Mouse (Mus musculus): ENCODE results near the gene Tmem274. TPM values are rescaled to one million over a fixed set of nuclear protein-coding genes. Genes with fewer than 3 reads are reported as not detected.
"Not testable (repeated sequence)": the region's sequence is repeated elsewhere in the genome, so short reads cannot be mapped to it uniquely, and the experiment has no call there.

Tmem274 gene
- polyA plus RNA-seq (2012; rRNA removed): not detected in 2 replicates

DNA sequence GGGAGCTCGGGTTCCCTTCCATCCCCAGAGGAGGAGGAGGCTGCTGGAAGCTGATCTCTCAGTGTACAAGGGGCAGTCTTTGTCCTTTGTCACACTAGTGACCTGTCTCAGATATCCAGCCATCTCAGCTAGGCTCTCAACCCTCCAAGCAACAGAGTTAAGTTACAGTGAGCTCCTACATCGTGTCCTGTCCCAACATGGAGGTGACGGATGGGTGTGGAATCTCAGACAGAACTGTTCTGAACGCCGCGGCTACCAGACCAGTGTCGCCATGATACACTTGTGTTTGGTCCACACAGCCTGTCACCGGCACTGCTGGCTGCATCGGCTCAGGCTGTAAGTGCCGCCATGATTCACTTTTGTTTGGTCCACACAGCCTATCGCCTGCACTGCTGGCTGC, at the start of gene Tmem274:
Gene Tmem274 (plus strand): TSS at position 301 of the 400 bp plus-strand sequence.
- no peak for DNase-seq (ENCODE audit: extremely low spot score in 1 of 2, low spot score in 1 of 2)

DNA sequence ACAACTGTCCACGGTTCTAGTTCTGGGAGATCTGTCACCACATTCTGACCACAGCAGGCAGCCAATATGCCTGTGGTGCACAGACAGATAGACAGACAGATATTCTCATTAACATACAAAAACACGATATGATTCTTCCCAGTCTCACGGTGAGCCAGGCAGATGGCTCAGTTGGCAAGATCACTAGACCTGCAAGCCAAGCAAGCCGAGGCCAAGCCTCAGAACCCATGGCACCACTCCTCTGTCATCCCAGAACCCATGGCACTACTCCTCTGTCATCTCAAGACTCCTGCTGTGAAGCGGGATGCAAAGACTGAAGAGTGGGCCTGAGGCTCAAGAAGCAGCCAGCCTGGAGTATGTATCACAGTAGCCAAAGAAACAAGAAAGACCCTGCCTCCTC, 47.6 kb upstream of the Tmem274 start:
- DNase-seq (ENCODE audit: extremely low spot score in 1 of 2, low spot score in 1 of 2): no peak

GRCm38 (mm10) chr4:149431887-149432286, 45.3 kb upstream of the Tmem274 start:
- DNase-seq (ENCODE audit: extremely low spot score in 1 of 2, low spot score in 1 of 2): not testable (repeated sequence)

DNA sequence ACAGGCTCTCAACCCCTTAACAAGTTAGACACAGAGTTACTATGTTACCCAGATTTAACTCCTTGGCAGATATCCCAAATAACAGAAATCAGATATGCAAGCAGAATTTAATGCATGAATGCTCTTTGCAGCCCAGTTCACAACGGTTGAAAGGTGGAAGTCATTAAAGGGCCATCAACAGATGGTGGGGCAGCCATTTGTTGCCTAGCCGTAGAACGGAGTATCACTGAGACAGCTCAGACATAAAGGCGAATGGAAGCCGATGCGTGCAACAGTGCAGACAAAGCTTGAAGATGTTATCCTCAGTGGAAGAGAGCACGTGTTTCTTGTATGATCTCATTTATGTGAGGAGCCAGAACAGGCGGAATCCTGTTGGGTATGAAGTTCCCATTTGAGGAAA, 36.6 kb upstream of the Tmem274 start:
- DNase-seq (ENCODE audit: extremely low spot score in 1 of 2, low spot score in 1 of 2): no peak

DNA sequence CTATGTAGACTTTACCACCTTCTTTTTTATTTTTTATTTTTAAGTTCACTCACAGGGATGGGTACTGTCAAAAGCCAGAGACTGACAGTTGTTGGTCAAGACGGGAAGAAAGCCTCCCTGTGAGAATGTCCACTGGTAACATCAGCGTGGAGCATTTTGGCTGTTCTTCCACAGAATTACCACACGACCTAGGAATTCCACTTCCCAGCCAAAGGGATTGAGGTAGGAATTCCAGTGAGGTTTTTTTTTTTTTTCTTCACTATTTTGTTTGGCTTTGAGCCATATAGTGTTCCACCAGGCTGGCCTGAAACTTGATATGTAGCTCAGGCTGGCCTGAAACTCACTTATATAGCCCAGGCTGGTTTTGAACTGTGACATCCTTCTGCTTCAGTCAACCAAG, 34.7 kb upstream of the Tmem274 start:
- no peak for DNase-seq (ENCODE audit: extremely low spot score in 1 of 2, low spot score in 1 of 2)

- DNase-seq (ENCODE audit: extremely low spot score in 1 of 2, low spot score in 1 of 2): no peak
Observed at GRCm38 (mm10) chr4:149444465-149444864, 32.7 kb upstream of the Tmem274 start.

DNA sequence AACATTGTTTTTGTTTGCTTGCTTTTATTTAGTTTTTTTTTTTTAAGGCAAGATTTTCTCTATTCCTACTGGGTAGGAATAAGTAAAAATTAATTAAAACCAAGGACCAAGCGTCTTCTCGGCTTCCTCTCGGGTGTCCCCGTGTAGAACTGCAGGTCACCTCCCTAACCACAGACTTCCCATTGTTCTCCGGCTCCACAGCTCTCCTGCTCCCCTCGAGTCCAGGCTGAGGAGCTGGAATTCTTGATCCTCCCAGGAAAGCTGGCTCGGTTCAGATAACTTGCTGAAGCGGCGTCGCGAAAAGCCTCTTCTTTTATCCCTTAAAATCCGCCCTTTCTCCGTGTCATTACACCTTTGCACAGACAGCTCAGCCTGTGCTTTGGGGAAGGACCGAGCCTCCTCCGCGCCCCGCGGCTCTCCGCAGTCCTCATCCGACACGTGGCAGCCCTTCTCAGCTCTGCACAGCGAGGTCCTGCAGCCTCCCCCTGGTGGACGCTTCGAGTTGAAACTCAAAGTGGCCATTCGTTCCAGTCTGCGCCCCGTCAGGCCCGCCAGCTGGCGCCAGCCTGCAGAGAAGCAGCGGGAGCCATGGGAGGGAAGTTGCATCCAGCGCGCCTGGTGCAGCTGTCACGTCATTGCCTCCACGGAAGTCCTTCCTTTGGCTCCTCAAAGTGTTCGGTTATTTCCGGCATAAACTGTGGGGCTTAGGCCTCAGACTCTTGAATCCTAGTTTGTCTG, 32.0 kb upstream of the Tmem274 start:
- DNase-seq (ENCODE audit: extremely low spot score in 1 of 2, low spot score in 1 of 2): peak; percentile 81 to 87

DNA sequence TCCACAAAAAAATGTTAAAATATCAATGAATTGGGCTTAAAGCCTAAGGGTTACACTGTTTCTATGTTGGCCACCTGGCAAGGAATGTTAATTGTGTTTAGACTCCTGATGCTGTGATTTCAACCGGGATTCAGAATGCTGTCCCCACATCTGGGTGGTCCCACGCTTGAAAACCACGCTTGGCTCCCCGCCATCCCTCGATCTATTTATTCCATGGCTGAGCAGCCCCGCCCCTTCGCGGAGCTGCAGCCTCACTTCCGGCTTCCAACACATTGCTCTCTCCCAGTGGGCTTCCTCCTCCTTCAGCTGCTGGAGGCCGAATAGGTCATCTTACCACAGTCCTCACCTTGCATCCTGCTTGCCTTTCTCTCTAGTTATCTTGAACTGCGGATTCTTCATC, 31.3 kb upstream of the Tmem274 start:
- no peak for DNase-seq (ENCODE audit: extremely low spot score in 1 of 2, low spot score in 1 of 2)

DNA sequence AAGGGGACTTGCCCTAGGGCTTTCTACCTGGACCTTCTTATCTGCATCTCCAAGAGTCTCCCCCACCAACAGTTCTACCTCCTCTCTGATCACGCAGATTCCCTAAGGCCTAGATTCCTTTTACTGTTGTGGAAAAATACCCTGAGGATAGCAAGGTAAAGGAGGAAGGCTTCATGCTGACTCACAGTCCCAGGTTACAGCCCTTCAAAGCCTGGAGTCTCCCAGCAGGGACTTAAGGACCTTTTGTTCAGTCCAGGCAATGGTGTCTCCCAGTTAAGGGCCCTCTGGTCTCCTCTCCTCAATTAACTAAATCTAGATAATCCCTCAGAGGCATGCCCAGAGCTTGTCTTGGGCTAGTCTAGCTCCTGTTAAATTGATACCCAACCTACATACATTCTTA, 30.9 kb upstream of the Tmem274 start:
- DNase-seq (ENCODE audit: extremely low spot score in 1 of 2, low spot score in 1 of 2): no peak

- DNase-seq (ENCODE audit: extremely low spot score in 1 of 2, low spot score in 1 of 2): no peak
Observed at GRCm38 (mm10) chr4:149450636-149451035, 26.5 kb upstream of the Tmem274 start.

DNA sequence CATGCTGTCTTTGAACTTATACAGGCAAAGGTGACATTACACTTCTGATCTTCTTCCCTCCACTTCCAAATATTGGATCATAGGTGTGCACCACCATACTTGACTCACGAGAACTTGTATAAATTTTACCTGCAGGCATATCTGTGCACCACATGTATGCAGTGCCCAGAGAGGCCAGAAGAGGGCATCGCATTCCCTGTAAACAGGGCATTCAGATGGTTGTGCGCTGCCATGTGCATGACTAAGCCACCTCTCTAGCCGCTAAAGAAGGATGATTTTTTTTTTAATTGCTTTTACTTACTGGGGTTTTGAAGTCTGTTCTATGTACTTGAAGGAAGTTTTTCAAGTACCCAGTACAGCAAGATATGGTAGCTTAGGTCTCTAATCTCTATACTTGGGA, 23.5 kb upstream of the Tmem274 start:
- DNase-seq (ENCODE audit: extremely low spot score in 1 of 2, low spot score in 1 of 2): no peak

- no peak for DNase-seq (ENCODE audit: extremely low spot score in 1 of 2, low spot score in 1 of 2)
Observed at GRCm38 (mm10) chr4:149454263-149454662, 22.9 kb upstream of the Tmem274 start.

- DNase-seq (ENCODE audit: extremely low spot score in 1 of 2, low spot score in 1 of 2): no peak
Observed at GRCm38 (mm10) chr4:149454879-149455278, 22.3 kb upstream of the Tmem274 start, which contains the start of gene Rbp7. Gene Rbp7, minus strand, starts transcription at chr4:149454978.

DNA sequence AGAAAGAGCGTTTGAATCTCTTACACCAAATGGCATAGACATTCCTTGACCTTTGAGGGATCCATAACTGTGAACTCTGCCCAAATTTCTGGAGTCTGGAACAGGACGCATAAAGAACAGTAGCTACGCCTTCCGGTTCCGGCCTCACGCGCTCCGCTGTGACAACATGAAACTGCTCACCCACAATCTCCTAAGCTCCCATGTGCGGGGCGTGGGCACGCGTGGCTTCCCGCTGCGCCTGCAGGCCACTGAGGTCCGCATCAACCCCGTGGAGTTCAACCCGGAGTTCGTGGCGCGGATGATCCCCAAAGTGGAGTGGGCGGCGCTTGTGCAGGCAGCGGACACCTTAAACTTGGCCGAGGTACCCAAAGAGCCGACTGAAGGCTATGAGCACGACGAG, 20.0 kb upstream of the Tmem274 start:
- DNase-seq (ENCODE audit: extremely low spot score in 1 of 2, low spot score in 1 of 2): not testable (repeated sequence)

- DNase-seq (ENCODE audit: extremely low spot score in 1 of 2, low spot score in 1 of 2): no peak
Observed at GRCm38 (mm10) chr4:149457831-149458430, 19.2 kb upstream of the Tmem274 start.

DNA sequence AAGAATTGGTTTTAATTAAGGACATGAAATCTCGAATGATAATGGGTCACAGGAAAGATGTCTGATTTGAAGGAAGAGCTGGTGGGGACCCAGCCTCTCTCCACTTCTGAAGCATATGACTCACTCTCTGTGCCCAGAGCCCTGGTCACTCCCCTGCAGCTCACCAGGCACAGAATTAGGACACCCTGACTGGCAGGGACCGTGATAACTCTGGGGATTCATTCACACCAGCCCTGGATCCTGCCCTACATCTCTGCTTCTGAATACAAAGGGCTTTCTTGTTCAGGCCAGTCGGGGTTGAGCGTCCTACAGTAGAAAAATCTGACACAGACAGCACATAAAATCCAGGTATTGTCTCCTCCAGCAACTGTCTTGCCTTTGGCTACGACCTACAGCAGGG, 18.7 kb upstream of the Tmem274 start:
- no peak for DNase-seq (ENCODE audit: extremely low spot score in 1 of 2, low spot score in 1 of 2)

DNA sequence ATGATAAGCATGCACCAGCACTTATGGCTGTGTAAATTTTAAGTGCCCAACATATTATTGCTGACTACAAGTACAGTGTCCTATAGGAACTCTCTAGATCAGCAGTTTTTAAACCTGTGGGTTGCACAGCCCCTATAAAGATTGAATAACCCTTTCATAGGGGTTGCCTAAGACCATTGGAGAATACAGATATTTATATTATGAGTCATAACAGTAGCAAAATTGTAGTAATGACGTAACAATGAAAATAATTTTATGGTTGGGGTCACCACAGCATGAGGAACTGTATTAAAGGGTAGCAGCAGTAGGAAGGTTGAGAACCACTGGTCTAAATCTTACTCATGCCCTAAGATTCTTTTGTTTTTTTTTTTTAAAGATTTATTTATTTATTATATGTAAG, 17.8 kb upstream of the Tmem274 start:
- DNase-seq (ENCODE audit: extremely low spot score in 1 of 2, low spot score in 1 of 2): no peak

- not testable (repeated sequence) for DNase-seq (ENCODE audit: extremely low spot score in 1 of 2, low spot score in 1 of 2)
Observed at GRCm38 (mm10) chr4:149460475-149460874, 16.7 kb upstream of the Tmem274 start.

GRCm38 (mm10) chr4:149461579-149462304, 15.4 kb upstream of the Tmem274 start:
- DNase-seq (ENCODE audit: extremely low spot score in 1 of 2, low spot score in 1 of 2): peak in 1 of 2 experiments; percentile 6

DNA sequence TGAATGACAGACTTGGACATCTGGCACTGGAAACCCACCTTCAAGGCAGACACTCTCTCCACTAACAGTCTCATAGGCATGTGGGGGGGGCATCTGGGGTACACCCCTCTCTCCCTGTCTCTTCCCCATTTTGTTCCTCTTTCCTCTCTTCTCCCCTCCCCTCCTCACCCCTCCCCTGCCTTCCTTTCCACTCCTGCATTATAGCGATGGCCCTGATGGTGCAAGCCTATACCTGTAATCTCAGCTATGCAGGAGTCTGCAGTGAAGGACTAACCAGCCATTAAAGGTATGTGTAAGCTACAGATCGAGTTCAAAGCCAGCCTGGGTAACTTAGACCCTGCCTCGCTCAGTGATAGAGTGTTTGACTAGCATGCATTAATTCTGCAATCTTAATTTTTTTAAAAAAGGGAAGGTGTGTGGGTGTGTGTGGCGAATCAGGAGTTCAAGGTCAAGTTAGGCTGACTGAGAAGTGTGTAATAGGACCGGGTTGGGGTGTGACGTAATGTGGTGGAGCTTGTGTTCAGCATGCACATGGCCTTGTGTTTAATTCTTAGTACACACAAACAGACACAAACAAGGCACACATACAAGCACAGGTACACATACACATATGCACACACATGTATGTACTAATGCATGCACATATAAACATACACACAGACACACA, 14.7 kb upstream of the Tmem274 start:
- DNase-seq (ENCODE audit: extremely low spot score in 1 of 2, low spot score in 1 of 2): no peak

DNA sequence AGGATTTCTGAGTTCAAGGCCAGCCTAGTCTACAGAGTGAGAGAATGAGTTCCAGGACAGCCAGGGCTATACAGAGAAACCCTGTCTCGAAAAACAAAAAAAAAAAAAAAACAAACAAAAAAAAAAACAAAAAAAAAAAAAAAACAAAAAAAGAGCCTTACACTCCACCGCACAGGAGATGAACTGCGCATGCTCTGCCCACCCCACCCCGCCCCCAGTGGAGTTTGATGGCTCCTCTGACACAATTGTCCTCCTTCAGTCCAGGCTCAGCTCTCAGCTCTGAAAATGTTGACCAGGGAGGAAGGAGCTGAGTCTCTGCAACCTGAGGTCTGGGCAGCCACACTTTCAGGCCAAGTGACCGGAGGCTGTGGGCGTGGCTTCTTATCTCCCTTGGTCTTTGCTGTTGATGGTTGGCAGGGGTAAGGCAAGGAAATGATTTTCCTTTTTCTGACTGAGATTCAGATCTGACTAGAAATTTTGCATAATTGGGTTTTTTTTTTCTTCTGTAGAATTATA, 13.7 kb upstream of the Tmem274 start:
- DNase-seq (ENCODE audit: extremely low spot score in 1 of 2, low spot score in 1 of 2): no peak

Data from frontal cortex, adult 2 months (tissue).